Mouse (Mus musculus) stomach, embryonic 16.5 days (tissue): ENCODE data around the gene Glb1l2. TPM values are rescaled to one million over a fixed set of nuclear protein-coding genes. Genes with fewer than 3 reads are reported as not detected.

Experiments
- ATAC-seq: fragments of 200-750 bp; cut with Nextera tagmentation; 2 replicates; pipeline ENCODE4 v1.8.0; 2017; ENCODE audit warnings: moderate number of reproducible peaks, moderate TSS enrichment; ENCODE audit not compliant: insufficient read depth, low FRiP score
- H3K27ac ChIP-seq: fragments of 300-500 bp; sonication (generic); 2 replicates; pipeline ENCODE4 v1.5.1; 2014; ENCODE audit warnings: low read length
- H3K27me3 ChIP-seq: fragments of 300-500 bp; sonication (generic); 2 replicates; pipeline ENCODE4 v1.6.1; 2014; ENCODE audit warnings: low read length, control low read depth, mixed read lengths; ENCODE audit not compliant: control insufficient read depth, insufficient read depth
- H3K36me3 ChIP-seq: fragments of 300-500 bp; sonication (generic); 2 replicates; pipeline ENCODE4 v1.6.1; 2014; ENCODE audit warnings: low read length; ENCODE audit not compliant: control insufficient read depth, insufficient read depth
- H3K4me1 ChIP-seq: fragments of 300-500 bp; sonication (generic); 2 replicates; pipeline ENCODE4 v1.6.1; 2014; ENCODE audit warnings: low read length, control low read depth, mixed read lengths; ENCODE audit not compliant: control insufficient read depth, insufficient read depth
- H3K4me2 ChIP-seq: fragments of 300-500 bp; sonication (generic); 2 replicates; pipeline ENCODE4 v1.6.1; 2014; ENCODE audit warnings: low read depth, low read length, mixed read lengths
- H3K4me3 ChIP-seq: fragments of 300-500 bp; sonication (generic); replicated peaks from 2 replicates; pipeline ENCODE4 v1.5.1; 2014; ENCODE audit warnings: mild to moderate bottlenecking, low read length
- H3K9ac ChIP-seq: fragments of 300-500 bp; sonication (generic); 2 replicates; pipeline ENCODE4 v1.6.1; 2014; ENCODE audit warnings: low read length
- H3K9me3 ChIP-seq: fragments of 300-500 bp; sonication (generic); replicated peaks from 2 replicates; pipeline ENCODE4 v1.6.1; 2016; ENCODE audit warnings: low read length, control low read depth; ENCODE audit not compliant: control insufficient read depth
- WGBS: fragments of 180-500 bp; shearing (Covaris S2); extraction: QIAGEN DNeasy Blood & Tissue Kit; methylation state at CpG from one replicate; pipeline ENCODE4 v1.1.7; 2014; 5-methylcytosine and 5-hydroxymethylcytosine counted together
- polyA plus RNA-seq: library from polyadenylated mRNA; unstranded; fragments of >200 nt; fragmentation: Nextera tagmentation; extraction: Ambion mirVana; gene quantifications from 2 replicates; pipeline ENCODE4 v1.2.1, GENCODE M21; 2015

The Glb1l2 gene
- polyA plus RNA-seq, 1 experiment from 2014 or later: 6.0 TPM

DNA sequence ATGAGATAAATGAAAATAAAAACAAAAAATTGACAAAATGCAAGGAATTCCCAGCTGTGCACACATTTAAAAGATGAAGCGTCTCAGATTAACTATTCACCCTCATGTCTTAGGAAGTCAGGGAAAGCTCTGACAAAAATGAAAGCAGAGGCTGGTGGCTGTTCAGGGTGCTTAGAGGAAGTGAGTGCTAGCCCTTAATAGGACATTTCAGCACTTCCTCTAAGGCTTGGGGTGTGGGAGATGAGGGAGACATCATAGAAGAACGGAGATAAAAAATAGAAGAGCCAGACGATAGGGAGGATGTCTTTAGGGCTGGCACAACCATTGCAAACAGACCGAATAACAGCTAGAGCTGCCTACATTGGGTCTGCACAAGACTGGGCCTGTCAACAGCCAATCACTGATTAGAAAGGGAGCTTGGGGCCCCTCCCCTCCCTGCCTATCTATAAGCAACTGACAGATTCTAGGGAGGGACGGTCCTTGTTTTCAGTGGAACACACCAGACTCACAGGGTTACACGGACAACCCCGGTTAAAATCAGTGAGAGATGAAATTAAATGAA, 22.8 kb downstream of the Glb1l2 start:
- Histone ChIP-seq H3K4me3 (no peak overlapping the region), H3K36me3 (no peaks in the 10 kb centered on the region), H3K27ac (no peak overlapping the region), H3K4me1 (no peaks in the 10 kb centered on the region), H3K27me3 (no peaks in the 10 kb centered on the region), H3K4me2 (no peak overlapping the region; the same call in 1 of the 2 replicates), H3K9ac (no peak overlapping the region), H3K9me3 (no peaks in the 10 kb centered on the region)
- 48% methylated on average over 7 of the region's 7 CpGs for WGBS
- no peak for ATAC-seq

GRCm38 (mm10) chr9:26778421-26778820, 27.8 kb downstream of the Glb1l2 start:
- WGBS: 79% methylated on average over 7 of the region's 7 CpGs
- no peak for ATAC-seq
- Histone ChIP-seq H3K36me3 (no peaks in the 10 kb centered on the region), H3K4me3 (no peak overlapping the region), H3K4me1 (no peaks in the 10 kb centered on the region), H3K27ac (no peak overlapping the region), H3K4me2 (no peak overlapping the region), H3K9me3 (no peaks in the 10 kb centered on the region), H3K27me3 (no peaks in the 10 kb centered on the region), H3K9ac (no peak overlapping the region)

- ATAC-seq: no peak
- H3K27me3 ChIP-seq: no peaks in the 10 kb centered on the region
- no peak overlapping the region for H3K4me2 ChIP-seq
- H3K27ac ChIP-seq: no peak overlapping the region
- no peaks in the 10 kb centered on the region for H3K4me1 ChIP-seq
- H3K9ac ChIP-seq: no peak overlapping the region
- H3K9me3 ChIP-seq: no peaks in the 10 kb centered on the region
- H3K36me3 ChIP-seq: no peaks in the 10 kb centered on the region
- no peak overlapping the region for H3K4me3 ChIP-seq
- 61% methylated on average over 6 of the region's 6 CpGs for WGBS
Observed at GRCm38 (mm10) chr9:26776122-26776902, 30.0 kb downstream of the Glb1l2 start.

GRCm38 (mm10) chr9:26775700-26776099, 30.6 kb downstream of the Glb1l2 start:
- Histone ChIP-seq H3K4me2 (no peak overlapping the region), H3K9me3 (no peaks in the 10 kb centered on the region), H3K27ac (no peak overlapping the region), H3K9ac (no peak overlapping the region), H3K4me1 (no peaks in the 10 kb centered on the region), H3K27me3 (no peaks in the 10 kb centered on the region), H3K4me3 (no peak overlapping the region), H3K36me3 (no peaks in the 10 kb centered on the region)
- ATAC-seq: no peak
- WGBS: 86% methylated on average over 2 of the region's 2 CpGs

DNA sequence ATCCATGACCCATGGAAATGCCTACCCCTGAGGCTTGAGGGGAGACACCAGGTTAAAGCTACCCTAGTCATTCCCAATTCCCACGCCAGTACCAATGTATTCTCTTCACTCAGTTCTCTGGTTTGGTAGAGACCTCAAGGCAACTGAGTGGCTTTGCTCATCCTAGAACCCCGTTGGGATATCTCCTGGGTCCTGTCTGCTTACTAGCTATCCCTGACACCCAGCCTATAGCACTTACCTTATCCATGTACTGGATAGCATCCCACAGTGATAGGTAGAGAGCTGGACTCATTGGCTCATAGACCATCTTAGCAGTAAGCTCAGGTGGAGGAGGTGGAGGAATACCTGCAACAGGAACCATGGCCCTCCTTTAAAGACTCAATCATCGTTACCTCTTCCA, 38.1 kb downstream of the Glb1l2 start:
- 76% methylated on average over 3 of the region's 3 CpGs for WGBS
- Histone ChIP-seq H3K36me3 (no peaks in the 10 kb centered on the region), H3K4me3 (no peak overlapping the region), H3K9me3 (no peaks in the 10 kb centered on the region), H3K4me1 (no peaks in the 10 kb centered on the region), H3K27ac (no peak overlapping the region), H3K27me3 (no peaks in the 10 kb centered on the region), H3K4me2 (no peak overlapping the region), H3K9ac (no peak overlapping the region)
- no peak for ATAC-seq

- Histone ChIP-seq H3K27ac (no peak overlapping the region), H3K9ac (no peak overlapping the region), H3K27me3 (no peaks in the 10 kb centered on the region), H3K4me2 (no peak overlapping the region), H3K4me3 (no peak overlapping the region), H3K36me3 (no peaks in the 10 kb centered on the region), H3K4me1 (no peaks in the 10 kb centered on the region), H3K9me3 (no peaks in the 10 kb centered on the region)
- WGBS: 81% methylated on average over 6 of the region's 6 CpGs
- no peak for ATAC-seq
Observed at GRCm38 (mm10) chr9:26762477-26762876, 43.8 kb downstream of the Glb1l2 start.

DNA sequence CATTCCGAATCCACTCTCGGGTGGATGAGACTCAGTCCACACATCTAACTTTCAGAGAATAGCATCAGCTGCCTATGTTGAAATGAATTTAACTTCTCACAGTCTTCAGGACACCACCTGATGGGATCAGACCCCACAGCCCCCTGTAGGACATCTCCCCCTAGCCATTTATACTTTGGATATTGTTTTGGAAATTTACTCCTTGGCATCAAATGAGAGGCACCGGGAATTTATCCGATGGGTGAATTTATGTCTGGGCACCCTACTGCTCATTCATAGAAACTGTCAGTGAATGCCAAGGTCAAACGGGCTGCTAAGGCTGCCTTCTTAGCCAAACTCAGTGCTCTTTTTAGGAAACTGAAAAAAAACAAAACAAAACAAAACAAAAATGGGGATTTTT, 45.7 kb downstream of the Glb1l2 start:
- H3K4me3 ChIP-seq: no peak overlapping the region
- no peaks in the 10 kb centered on the region for H3K4me1 ChIP-seq
- WGBS: 74% methylated on average over 5 of the region's 5 CpGs
- no peak overlapping the region for H3K27ac ChIP-seq
- no peak overlapping the region for H3K4me2 ChIP-seq
- no peaks in the 10 kb centered on the region for H3K27me3 ChIP-seq
- no peak for ATAC-seq
- no peaks in the 10 kb centered on the region for H3K36me3 ChIP-seq
- H3K9me3 ChIP-seq: no peaks in the 10 kb centered on the region
- no peak overlapping the region for H3K9ac ChIP-seq

GRCm38 (mm10) chr9:26760081-26760480, 46.2 kb downstream of the Glb1l2 start:
- no peak overlapping the region for H3K9ac ChIP-seq
- no peaks in the 10 kb centered on the region for H3K9me3 ChIP-seq
- H3K27ac ChIP-seq: no peak overlapping the region
- WGBS: 23% methylated on average over 9 of the region's 9 CpGs
- no peaks in the 10 kb centered on the region for H3K36me3 ChIP-seq
- H3K4me2 ChIP-seq: no peak overlapping the region
- H3K27me3 ChIP-seq: no peaks in the 10 kb centered on the region
- ATAC-seq: no peak
- H3K4me1 ChIP-seq: no peaks in the 10 kb centered on the region
- H3K4me3 ChIP-seq: no peak overlapping the region

- H3K9ac ChIP-seq: no peak overlapping the region
- H3K9me3 ChIP-seq: no peaks in the 10 kb centered on the region
- no peaks in the 10 kb centered on the region for H3K27me3 ChIP-seq
- 74% methylated on average over 4 of the region's 4 CpGs for WGBS
- no peak overlapping the region for H3K27ac ChIP-seq
- H3K4me2 ChIP-seq: no peak overlapping the region
- no peak overlapping the region for H3K4me3 ChIP-seq
- no peaks in the 10 kb centered on the region for H3K36me3 ChIP-seq
- no peaks in the 10 kb centered on the region for H3K4me1 ChIP-seq
- ATAC-seq: no peak
Observed at GRCm38 (mm10) chr9:26748893-26749292, 57.4 kb downstream of the Glb1l2 start.
